Mouse (Mus musculus): ENCODE measurements at regions not wholly inside any gene's neighbourhood (a gene's known extent, or its start where the extent isn't known, plus 50 kb on each side); places are given as distances from the start of the nearest gene placed in this dataset.

- Histone ChIP-seq H3K4me3 (ENCODE audit: insufficient read depth, low read depth, low read length) (no peak overlapping the region), H3K27me3 (replicated peaks; ENCODE audit: control insufficient read depth, insufficient read depth, low read length) (no peaks in the 10 kb centered on the region; the same call in 1 of the 2 replicates), H3K27ac (ENCODE audit: insufficient read depth, low read depth, low read length) (no peak overlapping the region), H3K36me3 (ENCODE audit: control insufficient read depth, insufficient read depth, low read length) (no peaks in the 10 kb centered on the region), H3K4me1 (ENCODE audit: control insufficient read depth, insufficient read depth, low read length) (no peaks in the 10 kb centered on the region)
- TF ChIP-seq CTCF (conservative IDR thresholded peaks at IDR 0.05; ENCODE audit: insufficient read depth, insufficient read length, low read depth, low read length) (peak; percentile 67), POLR2A (IDR thresholded peaks at IDR 0.05; ENCODE audit: low read depth, low read length) (no peak)
- 11% methylated on average over 4 of the region's 4 CpGs for WGBS
- DNase-seq, result peak; percentile 74
Measured at GRCm38 (mm10) chr14:54059776-54060175, 194.1 kb downstream of the Dad1 start.

- TF ChIP-seq POLR2A (IDR thresholded peaks at IDR 0.05; ENCODE audit: low read depth, low read length) (no peak), CTCF (conservative IDR thresholded peaks at IDR 0.05; ENCODE audit: insufficient read depth, insufficient read length, low read depth, low read length) (no peak)
- Histone ChIP-seq H3K27me3 (replicated peaks; ENCODE audit: control insufficient read depth, insufficient read depth, low read length) (no peaks in the 10 kb centered on the region; the same call in 1 of the 2 replicates), H3K4me3 (ENCODE audit: insufficient read depth, low read depth, low read length) (no peak overlapping the region), H3K4me1 (ENCODE audit: control insufficient read depth, insufficient read depth, low read length) (no peaks in the 10 kb centered on the region), H3K36me3 (ENCODE audit: control insufficient read depth, insufficient read depth, low read length) (no peaks in the 10 kb centered on the region), H3K27ac (ENCODE audit: insufficient read depth, low read depth, low read length) (no peak overlapping the region)
- no peak for DNase-seq
- 91% methylated on average over 6 of the region's 6 CpGs for WGBS
Measured at GRCm38 (mm10) chr14:54059096-54059495, 194.8 kb downstream of the Dad1 start.

GRCm38 (mm10) chr14:54056691-54057090 lies 197.2 kb downstream of the Dad1 start:
- no peak overlapping the region for H3K27ac ChIP-seq (ENCODE audit: insufficient read depth, low read depth, low read length)
- no peaks in the 10 kb centered on the region for H3K4me1 ChIP-seq (ENCODE audit: control insufficient read depth, insufficient read depth, low read length)
- 53% methylated on average over 7 of the region's 7 CpGs for WGBS
- H3K36me3 ChIP-seq (ENCODE audit: control insufficient read depth, insufficient read depth, low read length), result no peaks in the 10 kb centered on the region
- no peak for DNase-seq
- no peaks in the 10 kb centered on the region; the same call in 1 of the 2 replicates for H3K27me3 ChIP-seq (replicated peaks; ENCODE audit: control insufficient read depth, insufficient read depth, low read length)
- no peak for TF ChIP-seq CTCF (conservative IDR thresholded peaks at IDR 0.05; ENCODE audit: insufficient read depth, insufficient read length, low read depth, low read length)
- no peak for TF ChIP-seq POLR2A (IDR thresholded peaks at IDR 0.05; ENCODE audit: low read depth, low read length)
- H3K4me3 ChIP-seq (ENCODE audit: insufficient read depth, low read depth, low read length), result no peak overlapping the region

- no peak overlapping the region for H3K4me3 ChIP-seq (ENCODE audit: insufficient read depth, low read depth, low read length)
- TF ChIP-seq CTCF (conservative IDR thresholded peaks at IDR 0.05; ENCODE audit: insufficient read depth, insufficient read length, low read depth, low read length) (no peak), POLR2A (IDR thresholded peaks at IDR 0.05; ENCODE audit: low read depth, low read length) (no peak)
- WGBS, result 78% methylated on average over 6 of the region's 6 CpGs
- H3K27me3 ChIP-seq (replicated peaks; ENCODE audit: control insufficient read depth, insufficient read depth, low read length), result no peaks in the 10 kb centered on the region
- H3K4me1 ChIP-seq (ENCODE audit: control insufficient read depth, insufficient read depth, low read length), result no peaks in the 10 kb centered on the region
- H3K36me3 ChIP-seq (ENCODE audit: control insufficient read depth, insufficient read depth, low read length), result no peaks in the 10 kb centered on the region
- DNase-seq, result no peak
- no peak overlapping the region for H3K27ac ChIP-seq (ENCODE audit: insufficient read depth, low read depth, low read length)
Measured at GRCm38 (mm10) chr14:54055390-54055789, 198.5 kb downstream of the Dad1 start.

- Histone ChIP-seq H3K27ac (ENCODE audit: insufficient read depth, low read depth, low read length) (no peak overlapping the region), H3K36me3 (ENCODE audit: control insufficient read depth, insufficient read depth, low read length) (no peaks in the 10 kb centered on the region)
Measured at GRCm38 (mm10) chr14:54042286-54042685, 211.6 kb downstream of the Dad1 start.

GRCm38 (mm10) chr14:54040644-54041043 lies 213.3 kb downstream of the Dad1 start:
- 65% methylated on average over 2 of the region's 2 CpGs for WGBS

More at GRCm38 (mm10) chr14:54042286-54042685, 211.6 kb downstream of the Dad1 start:
- Histone ChIP-seq H3K27me3 (replicated peaks; ENCODE audit: control insufficient read depth, insufficient read depth, low read length) (no peaks in the 10 kb centered on the region), H3K4me3 (ENCODE audit: insufficient read depth, low read depth, low read length) (no peak overlapping the region), H3K4me1 (ENCODE audit: control insufficient read depth, insufficient read depth, low read length) (no peaks in the 10 kb centered on the region)
- WGBS, result 83% methylated on average over 2 of the region's 2 CpGs
- TF ChIP-seq CTCF (conservative IDR thresholded peaks at IDR 0.05; ENCODE audit: insufficient read depth, insufficient read length, low read depth, low read length), result no peak
- DNase-seq, result no peak

GRCm38 (mm10) chr14:54034516-54034915 lies 219.4 kb downstream of the Dad1 start:
- no peaks in the 10 kb centered on the region for H3K4me1 ChIP-seq (ENCODE audit: control insufficient read depth, insufficient read depth, low read length)
- H3K36me3 ChIP-seq (ENCODE audit: control insufficient read depth, insufficient read depth, low read length), result no peaks in the 10 kb centered on the region
- no peak for DNase-seq
- 78% methylated on average over 2 of the region's 2 CpGs for WGBS
- no peak overlapping the region for H3K27ac ChIP-seq (ENCODE audit: insufficient read depth, low read depth, low read length)
- no peaks in the 10 kb centered on the region for H3K27me3 ChIP-seq (replicated peaks; ENCODE audit: control insufficient read depth, insufficient read depth, low read length)
- TF ChIP-seq CTCF (conservative IDR thresholded peaks at IDR 0.05; ENCODE audit: insufficient read depth, insufficient read length, low read depth, low read length) (no peak), POLR2A (IDR thresholded peaks at IDR 0.05; ENCODE audit: low read depth, low read length) (no peak)
- no peak overlapping the region for H3K4me3 ChIP-seq (ENCODE audit: insufficient read depth, low read depth, low read length)

More at GRCm38 (mm10) chr14:54040644-54041043, 213.3 kb downstream of the Dad1 start:
- Histone ChIP-seq H3K27ac (ENCODE audit: insufficient read depth, low read depth, low read length) (no peak overlapping the region), H3K4me1 (ENCODE audit: control insufficient read depth, insufficient read depth, low read length) (no peaks in the 10 kb centered on the region), H3K27me3 (replicated peaks; ENCODE audit: control insufficient read depth, insufficient read depth, low read length) (no peaks in the 10 kb centered on the region), H3K4me3 (ENCODE audit: insufficient read depth, low read depth, low read length) (no peak overlapping the region), H3K36me3 (ENCODE audit: control insufficient read depth, insufficient read depth, low read length) (no peaks in the 10 kb centered on the region)
- TF ChIP-seq CTCF (conservative IDR thresholded peaks at IDR 0.05; ENCODE audit: insufficient read depth, insufficient read length, low read depth, low read length) (no peak), POLR2A (IDR thresholded peaks at IDR 0.05; ENCODE audit: low read depth, low read length) (no peak)
- no peak for DNase-seq

Measured in kidney, adult 2 months (tissue).